Mouse (Mus musculus): ENCODE results near the gene Ackr3. TPM values are rescaled to one million over a fixed set of nuclear protein-coding genes. Genes with fewer than 3 reads are reported as not detected.

Gene Ackr3
- total RNA-seq, 2 experiments from 2014 or later = not detected

DNA sequence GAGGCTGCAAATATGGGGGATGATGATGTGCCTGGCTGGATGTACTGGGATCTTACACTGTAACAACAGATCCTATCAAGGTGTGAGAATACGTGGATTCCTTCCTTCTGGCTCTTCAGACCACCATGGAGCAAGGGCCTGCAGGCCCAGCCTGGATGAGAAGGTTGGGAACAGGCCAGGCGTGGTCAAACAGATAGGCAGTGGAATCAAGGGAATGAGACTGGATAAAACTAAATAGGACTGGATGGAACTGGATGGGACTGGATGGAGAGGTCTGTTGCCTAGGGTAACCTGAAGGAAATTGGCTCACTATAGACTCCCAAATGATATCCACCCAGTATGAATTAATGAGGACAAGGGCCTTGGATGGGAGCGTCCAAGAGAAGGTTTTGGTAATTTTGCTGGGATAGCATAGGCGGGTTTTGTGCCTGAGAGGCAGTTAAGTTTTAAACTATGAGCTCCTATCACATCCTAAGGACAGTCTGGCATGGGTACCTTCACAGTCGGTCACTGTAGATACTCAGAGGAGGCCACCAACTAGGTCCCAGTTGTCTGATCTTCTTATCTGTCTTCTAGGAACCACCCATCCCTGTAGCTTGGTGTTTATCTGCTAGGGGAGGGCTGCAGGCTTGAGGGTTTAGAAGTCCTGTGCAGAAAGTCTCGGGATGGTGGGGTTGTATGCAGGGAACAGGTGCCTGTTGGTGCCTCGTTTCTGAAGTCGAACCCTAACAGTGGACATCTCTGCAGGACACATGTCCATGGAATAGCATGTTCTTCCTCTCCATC lies 44.2 kb downstream of the Ackr3 start:
- peak; percentile 72 for ATAC-seq (replicated peaks; ENCODE audit: low FRiP score, poor library complexity, severe bottlenecking)

DNA sequence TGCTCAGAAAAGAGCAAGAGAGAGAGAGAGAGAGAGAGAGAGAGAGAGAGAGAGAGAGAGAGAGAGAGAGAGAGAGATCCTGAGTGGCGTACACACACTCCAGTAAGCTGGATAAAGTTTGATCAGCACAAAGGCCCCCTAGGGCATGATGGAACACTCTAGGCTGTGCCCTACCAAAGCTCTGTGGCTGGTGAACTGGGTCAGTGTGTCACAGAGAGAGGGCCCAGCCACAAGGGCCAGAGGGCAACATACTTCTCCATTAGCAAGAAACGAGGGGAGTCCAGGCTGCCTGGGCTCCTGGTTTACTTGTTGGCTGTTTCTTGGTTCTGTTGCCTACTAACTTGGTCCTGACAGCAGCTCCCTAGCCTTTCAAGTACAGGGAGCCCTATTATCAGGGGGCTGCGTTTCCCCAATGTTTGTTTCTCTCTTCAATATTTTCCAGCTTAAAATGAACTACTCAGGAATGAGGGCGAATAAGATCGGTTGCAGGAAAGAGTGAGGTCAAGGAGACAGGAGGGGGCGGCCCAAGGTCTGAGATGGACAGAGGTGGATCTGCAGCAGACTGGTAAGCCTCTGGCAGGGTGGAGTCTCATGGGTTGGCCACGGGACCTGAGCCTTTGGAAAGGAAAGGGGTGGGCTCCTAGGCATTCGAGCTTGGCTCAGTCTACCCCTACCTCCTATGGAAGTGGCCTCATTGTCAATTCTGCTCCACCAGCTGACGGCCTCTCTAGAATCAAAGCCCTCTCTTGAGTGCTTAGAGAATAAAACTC lies 45.4 kb downstream of the Ackr3 start:
- no peak for ATAC-seq (replicated peaks; ENCODE audit: low FRiP score, poor library complexity, severe bottlenecking)

DNA sequence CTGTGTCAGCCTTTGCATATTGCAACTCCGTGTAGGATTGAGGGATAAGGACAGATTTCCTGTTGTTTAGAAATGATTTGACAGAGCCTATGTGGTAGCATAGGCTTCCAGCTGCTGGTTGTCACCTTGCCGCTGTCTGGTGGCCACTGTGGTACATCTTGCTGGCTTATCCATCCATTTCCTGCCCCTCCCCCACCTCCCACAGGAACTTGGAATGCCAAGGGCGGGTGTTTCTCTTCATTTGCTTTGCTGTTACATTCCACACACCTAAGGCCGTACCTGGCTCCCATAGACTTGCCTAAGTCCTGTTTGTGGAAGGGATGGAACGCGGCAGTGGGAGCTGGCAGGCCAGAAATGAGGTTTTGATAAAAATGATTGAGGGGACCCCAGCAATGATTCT lies 46.6 kb downstream of the Ackr3 start:
- ATAC-seq (replicated peaks; ENCODE audit: low FRiP score, poor library complexity, severe bottlenecking) = no peak

DNA sequence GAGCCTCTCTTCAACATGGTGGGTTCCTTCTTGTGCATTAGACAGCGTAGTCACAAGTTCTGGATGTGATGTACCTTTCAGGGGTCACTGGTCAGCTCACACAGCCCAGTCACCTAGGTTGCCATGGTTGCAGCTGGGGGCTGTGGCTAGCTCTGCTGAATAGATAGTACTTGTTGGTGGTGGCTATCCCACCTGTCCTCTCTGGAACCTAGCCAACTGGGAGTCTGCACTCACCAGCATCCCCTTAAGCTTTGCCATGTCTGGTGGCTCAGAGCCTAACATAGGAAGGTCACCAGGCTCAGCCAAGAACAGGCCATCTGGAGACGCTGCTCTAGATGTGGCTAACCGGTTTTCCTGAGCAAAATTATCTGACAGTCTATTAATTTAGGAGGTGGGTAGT lies 47.4 kb downstream of the Ackr3 start:
- no peak for ATAC-seq (replicated peaks; ENCODE audit: low FRiP score, poor library complexity, severe bottlenecking)

DNA sequence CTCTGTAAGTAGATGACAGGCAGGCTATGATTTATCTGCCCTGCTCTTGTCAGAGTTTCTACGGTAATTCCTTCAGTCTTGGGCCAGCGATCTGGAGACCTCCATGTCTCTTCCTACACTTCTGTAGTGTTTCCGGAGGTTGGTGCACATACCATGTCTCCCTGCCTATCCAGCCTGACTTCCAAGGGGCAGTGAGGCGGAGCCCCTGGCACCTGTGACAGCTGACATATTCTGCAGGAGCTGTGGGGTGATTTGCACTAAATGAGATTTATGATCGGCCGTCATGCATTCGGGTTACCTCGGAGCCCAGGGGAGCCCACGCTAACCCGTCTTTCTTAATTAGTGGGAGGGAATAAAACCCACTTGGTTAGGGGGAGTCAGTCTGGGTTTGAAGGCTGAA lies 49.7 kb downstream of the Ackr3 start:
- no peak for ATAC-seq (replicated peaks; ENCODE audit: low FRiP score, poor library complexity, severe bottlenecking)

DNA sequence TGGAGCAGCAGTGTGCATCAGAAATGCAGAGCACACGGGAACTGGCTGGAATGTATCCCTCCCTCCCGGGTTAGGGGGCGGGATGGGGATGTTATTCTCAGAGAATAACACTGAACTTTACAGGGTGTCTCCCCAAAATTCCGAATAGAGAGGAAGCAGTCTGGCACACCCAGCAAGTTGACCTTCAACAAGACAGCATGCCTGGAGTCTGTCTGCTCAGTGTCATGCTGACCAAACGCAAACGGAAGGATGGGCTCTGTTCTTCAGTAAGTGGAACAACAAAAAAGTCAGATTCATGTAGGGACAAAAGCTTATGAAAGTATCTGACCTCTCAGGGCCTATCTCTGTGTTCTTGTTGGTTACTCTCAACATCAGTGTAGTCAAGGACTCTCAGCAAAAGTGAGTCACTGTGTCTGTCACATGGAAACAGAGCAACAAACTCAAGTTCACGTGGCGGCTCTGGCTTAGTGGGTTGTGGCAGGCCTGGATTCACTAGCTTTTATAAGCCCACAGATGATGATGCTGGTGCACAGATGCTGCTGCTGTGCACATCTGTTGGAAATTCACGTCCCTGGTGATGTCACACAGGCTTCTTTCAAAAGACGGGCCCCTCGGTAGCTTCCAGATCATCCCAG lies 54.6 kb downstream of the Ackr3 start:
- no peak for ATAC-seq (replicated peaks; ENCODE audit: low FRiP score, poor library complexity, severe bottlenecking)

DNA sequence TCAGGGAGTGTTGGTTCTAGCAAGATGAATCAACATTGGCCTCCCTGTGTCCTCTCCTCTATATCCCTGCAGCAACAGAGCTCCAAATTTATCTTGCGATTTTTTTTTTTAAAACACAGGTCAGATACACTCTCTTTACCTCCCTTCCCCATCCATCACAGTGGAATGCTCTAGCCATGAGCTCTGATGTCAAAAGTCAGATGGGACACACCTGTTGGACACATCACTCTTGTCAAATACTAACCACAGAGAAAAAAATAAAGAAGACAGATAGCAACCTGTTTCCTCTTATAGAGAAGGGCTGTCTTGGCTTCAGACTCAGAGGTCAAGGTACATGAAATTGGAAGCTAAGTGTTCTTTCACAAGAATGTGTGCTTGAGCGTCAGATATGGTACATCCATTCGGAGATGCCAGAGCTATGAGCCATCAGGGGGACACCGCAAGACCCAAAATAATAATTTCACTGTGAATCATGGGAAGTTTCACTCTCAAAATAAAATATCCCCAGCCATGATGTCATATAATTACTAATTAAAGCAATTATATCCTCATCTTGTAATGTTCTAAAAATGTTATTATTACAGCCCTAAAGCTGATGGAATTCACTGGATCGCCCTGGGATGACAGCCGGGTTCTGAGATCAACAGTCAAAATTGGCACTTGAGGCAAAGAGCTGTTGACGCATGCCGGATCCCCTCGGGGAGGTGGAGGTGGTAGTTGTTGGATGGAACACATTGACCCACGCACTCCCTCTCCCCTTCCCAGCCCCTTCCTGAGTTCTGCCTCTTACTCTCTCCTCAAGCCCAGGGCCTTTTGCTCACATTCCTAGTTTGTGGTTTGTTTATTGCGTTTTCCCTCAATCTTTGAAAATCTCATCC lies 57.2 kb downstream of the Ackr3 start:
- no peak for ATAC-seq (replicated peaks; ENCODE audit: low FRiP score, poor library complexity, severe bottlenecking)

DNA sequence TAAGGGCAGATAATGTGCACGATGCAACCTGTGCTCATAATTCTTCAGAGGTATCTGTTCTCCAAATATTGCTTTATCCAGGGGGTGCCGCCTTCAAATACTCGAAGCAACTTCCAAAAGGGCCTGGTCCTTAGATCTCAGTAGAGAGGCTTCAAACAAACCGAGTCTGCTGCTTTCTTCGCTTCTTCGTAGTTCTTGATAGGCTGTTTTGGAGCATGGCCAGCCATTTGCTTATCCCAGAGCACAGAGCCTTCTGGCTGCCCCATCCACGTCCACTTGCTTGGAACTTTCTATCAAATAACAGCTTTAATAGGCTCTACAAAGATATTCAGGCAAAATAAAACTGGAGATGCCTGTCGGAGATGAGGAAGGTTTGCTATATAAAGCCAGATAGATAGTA lies 58.6 kb downstream of the Ackr3 start:
- 0 out of 2 replicates have a peak, but pooled peaks have one; percentile 53 for ATAC-seq (replicated peaks; ENCODE audit: low FRiP score, poor library complexity, severe bottlenecking)

Other genes starting within 250 kb of the Ackr3 start
- not detected in 2 replicates for gene Asb18, start 189.3 kb upstream of the Ackr3 start, total RNA-seq (2015; ENCODE audit: low replicate concordance)
- not detected in 2 replicates for gene Asb18, start 189.3 kb upstream of the Ackr3 start, total RNA-seq (2017; ENCODE audit: low replicate concordance)
- gene Iqca, start 50.6 kb upstream of the Ackr3 start, total RNA-seq (2015; ENCODE audit: low replicate concordance) = not detected in 2 replicates
- not detected in 2 replicates for gene Iqca, start 50.6 kb upstream of the Ackr3 start, total RNA-seq (2017; ENCODE audit: low replicate concordance)